Mouse (Mus musculus) megakaryocyte, embryonic 14.5 days (primary cell): ENCODE measurements around the gene Gigyf1. TPM values are rescaled to one million over a fixed set of nuclear protein-coding genes. Genes with fewer than 3 reads are reported as not detected.

Experiments used
- H3K27me3 ChIP-seq: replicated peaks from 2 replicates; pipeline ENCODE3; 2012; ENCODE audit warnings: inconsistent platforms
- H3K36me3 ChIP-seq: replicated peaks from 2 replicates; pipeline ENCODE3; 2012; ENCODE audit warnings: low read length, inconsistent platforms, mixed read lengths
- H3K4me1 ChIP-seq: 2 replicates; pipeline ENCODE4 v1.6.1; 2012; ENCODE audit warnings: inconsistent platforms
- H3K4me3 ChIP-seq: replicated peaks from 2 replicates; pipeline ENCODE3; 2012; ENCODE audit warnings: moderate library complexity, mild to moderate bottlenecking, inconsistent platforms
- H3K9me3 ChIP-seq: 2 replicates; pipeline ENCODE4 v1.6.1; 2012; ENCODE audit warnings: inconsistent platforms
- FLI1 ChIP-seq: IDR thresholded peaks from 2 replicates; pipeline ENCODE4 v1.6.1; 2012; ENCODE audit warnings: low read length, inconsistent platforms, mixed read lengths
- GATA1 ChIP-seq: IDR thresholded peaks from 3 replicates; pipeline ENCODE4 v1.6.1; 2012; ENCODE audit warnings: mixed read lengths, low read length, inconsistent platforms, borderline replicate concordance
- polyA plus RNA-seq: library from polyadenylated mRNA; stranded (reverse); fragments of >175 nt; gene quantifications from 2 replicates; pipeline ENCODE4 v1.2.3, GENCODE M21; 2012; ENCODE audit warnings: low replicate concordance; ENCODE audit not compliant: insufficient read depth

Gene Gigyf1
- polyA plus RNA-seq, 1 experiment = 15.3 TPM

DNA sequence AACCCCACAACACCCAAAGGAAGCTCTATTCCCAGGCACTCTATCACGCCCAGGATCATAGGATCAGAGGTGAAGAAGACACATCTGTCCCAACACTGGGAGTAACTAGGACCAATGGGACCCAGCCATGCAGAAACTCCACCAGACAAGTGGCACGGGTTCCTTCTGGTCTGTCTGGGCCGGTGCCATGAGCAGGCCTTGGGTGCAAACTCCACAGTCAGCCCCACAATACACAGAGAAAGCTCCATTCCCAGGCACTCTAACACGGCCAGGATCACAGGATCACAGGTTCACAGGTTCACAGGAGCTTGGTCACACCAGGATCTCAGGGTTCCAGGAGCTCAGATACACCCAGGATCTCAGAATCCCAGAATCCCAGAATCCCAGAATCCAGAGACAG lies 27.2 kb downstream of the Gigyf1 start:
- Histone ChIP-seq H3K4me3 (no peak overlapping the region), H3K27me3 (peaks cover 26% of the 10 kb centered on the region), H3K36me3 (no peaks in the 10 kb centered on the region), H3K4me1 (peaks cover 3% of the 10 kb centered on the region; the same call in 1 of the 2 replicates), H3K9me3 (no peaks in the 10 kb centered on the region)
- TF ChIP-seq FLI1 (no peak), GATA1 (no peak)

DNA sequence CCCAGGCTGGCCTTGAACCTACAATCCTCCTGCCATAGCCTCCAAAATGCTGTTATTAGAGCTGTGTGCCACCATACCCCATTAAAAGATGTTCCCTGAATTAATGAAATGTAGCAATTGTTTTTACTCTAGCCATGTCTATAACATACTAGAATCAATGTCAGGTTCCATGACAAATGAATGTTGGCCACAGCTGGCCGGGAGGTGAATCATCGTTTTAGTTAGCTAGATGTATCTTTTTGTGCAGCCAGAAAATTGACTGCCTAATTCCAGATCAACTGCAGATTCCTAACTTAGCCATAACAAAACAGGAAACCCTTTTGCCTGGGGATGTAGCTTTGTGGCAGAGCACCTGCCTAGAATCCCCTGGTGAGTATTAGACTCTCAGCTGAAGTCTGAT lies 31.5 kb downstream of the Gigyf1 start:
- Histone ChIP-seq H3K4me1 (peaks cover 8% of the 10 kb centered on the region), H3K4me3 (no peak overlapping the region), H3K27me3 (peaks cover 46% of the 10 kb centered on the region), H3K36me3 (no peaks in the 10 kb centered on the region), H3K9me3 (peaks cover 4% of the 10 kb centered on the region; the same call in 1 of the 2 replicates)
- TF ChIP-seq GATA1 (no peak), FLI1 (no peak)

DNA sequence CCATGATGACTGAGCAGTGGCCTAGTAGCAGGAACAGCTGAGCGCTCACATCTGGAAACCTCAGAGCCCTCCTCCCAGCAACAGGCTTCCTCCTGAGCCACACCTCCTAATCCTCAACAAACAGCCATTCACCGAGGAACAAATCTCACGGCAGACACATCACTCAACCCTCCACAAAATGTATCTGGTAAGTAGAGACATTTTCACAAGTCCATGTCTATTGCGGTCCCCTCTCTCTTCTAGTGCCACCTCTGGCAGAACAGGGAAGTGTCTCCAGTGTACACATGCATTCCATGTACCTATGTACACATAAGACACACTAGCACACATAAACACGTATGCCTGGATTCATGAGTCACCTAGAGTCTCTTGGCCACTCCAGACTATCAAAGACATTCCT lies 32.8 kb downstream of the Gigyf1 start:
- TF ChIP-seq FLI1 (no peak), GATA1 (no peak)
- H3K4me3 ChIP-seq = no peak overlapping the region
- peaks cover 48% of the 10 kb centered on the region for H3K27me3 ChIP-seq
- no peaks in the 10 kb centered on the region for H3K36me3 ChIP-seq
- peaks cover 14% of the 10 kb centered on the region for H3K9me3 ChIP-seq
- H3K4me1 ChIP-seq = peaks cover 8% of the 10 kb centered on the region

DNA sequence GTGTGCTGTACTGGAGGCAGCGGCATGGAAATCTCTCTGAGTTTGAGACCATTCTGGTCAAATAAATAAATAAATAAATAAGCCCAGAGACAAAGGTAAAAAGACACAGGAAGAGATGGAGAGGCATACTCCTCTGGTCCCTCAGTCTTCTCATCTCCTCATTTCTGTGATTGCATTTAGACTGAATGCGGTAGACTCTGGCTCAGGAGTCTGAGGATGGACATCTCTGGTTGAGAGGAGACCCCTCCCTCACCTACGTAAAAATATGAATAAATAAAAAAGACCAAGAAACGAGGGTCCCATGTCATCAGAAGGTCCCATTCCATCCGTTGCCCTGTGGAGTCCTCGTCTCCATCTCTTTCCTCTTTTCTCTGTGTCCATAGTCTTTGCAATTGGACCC lies 34.7 kb downstream of the Gigyf1 start:
- peaks cover 50% of the 10 kb centered on the region for H3K27me3 ChIP-seq
- no peaks in the 10 kb centered on the region for H3K36me3 ChIP-seq
- TF ChIP-seq FLI1 (no peak), GATA1 (no peak)
- H3K9me3 ChIP-seq = peaks cover 16% of the 10 kb centered on the region
- peaks cover 8% of the 10 kb centered on the region for H3K4me1 ChIP-seq
- no peak overlapping the region for H3K4me3 ChIP-seq

DNA sequence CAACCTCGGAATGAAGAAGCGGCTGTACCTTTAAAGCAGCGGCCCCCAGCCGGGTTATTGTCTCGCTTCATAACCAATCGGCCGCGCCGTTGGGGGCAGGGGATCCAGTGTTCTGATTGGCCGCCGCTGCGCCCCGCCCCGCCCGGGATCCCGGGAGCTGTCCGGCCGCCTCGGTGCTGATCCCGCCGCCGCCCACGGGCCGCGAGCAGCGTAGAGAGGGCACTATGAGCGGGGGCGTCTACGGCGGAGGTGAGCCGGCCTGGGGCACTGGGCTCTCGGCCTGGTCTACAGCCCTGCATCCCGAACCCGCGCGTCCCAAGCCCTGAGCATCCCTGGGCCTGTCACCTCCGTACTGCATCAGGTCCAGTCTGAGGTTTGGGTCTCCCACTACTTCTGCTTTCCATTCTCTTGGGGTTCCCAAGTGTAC lies 35.1 kb downstream of the Gigyf1 start, which contains the start of gene Actl6b:
Gene Actl6b, plus strand, starts transcription at position 107 of the 427 bp plus-strand sequence.
- Histone ChIP-seq H3K4me3 (peak within 1 kb of the TSS; percentile 29), H3K27me3 (peaks cover 50% of the 10 kb centered on the region), H3K9me3 (peaks cover 16% of the 10 kb centered on the region), H3K4me1 (peaks cover 8% of the 10 kb centered on the region), H3K36me3 (no peaks in the 10 kb centered on the region)
- TF ChIP-seq FLI1 (no peak), GATA1 (no peak)

DNA sequence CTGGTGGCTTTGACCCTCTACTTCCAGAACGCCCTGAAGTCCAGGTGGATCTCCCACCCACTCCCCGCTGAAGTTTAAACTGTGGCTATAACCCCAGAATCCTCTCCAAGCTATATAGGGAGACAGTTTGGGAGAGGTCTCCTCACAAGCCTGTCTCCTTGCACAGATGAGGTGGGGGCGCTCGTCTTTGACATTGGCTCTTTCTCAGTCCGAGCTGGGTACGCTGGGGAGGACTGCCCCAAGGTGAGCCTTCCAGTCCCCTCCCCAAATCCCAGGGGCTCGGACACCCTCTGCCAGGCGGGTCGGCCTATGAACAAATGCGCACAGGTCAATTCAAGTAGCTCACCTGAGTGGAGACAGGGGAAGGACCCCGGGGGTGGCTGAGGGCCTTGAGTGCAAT lies 35.5 kb downstream of the Gigyf1 start:
- H3K4me1 ChIP-seq = peaks cover 8% of the 10 kb centered on the region
- TF ChIP-seq FLI1 = no peak
- no peak for TF ChIP-seq GATA1
- H3K27me3 ChIP-seq = peaks cover 50% of the 10 kb centered on the region
- no peak overlapping the region for H3K4me3 ChIP-seq
- H3K36me3 ChIP-seq = no peaks in the 10 kb centered on the region
- H3K9me3 ChIP-seq = peaks cover 16% of the 10 kb centered on the region

DNA sequence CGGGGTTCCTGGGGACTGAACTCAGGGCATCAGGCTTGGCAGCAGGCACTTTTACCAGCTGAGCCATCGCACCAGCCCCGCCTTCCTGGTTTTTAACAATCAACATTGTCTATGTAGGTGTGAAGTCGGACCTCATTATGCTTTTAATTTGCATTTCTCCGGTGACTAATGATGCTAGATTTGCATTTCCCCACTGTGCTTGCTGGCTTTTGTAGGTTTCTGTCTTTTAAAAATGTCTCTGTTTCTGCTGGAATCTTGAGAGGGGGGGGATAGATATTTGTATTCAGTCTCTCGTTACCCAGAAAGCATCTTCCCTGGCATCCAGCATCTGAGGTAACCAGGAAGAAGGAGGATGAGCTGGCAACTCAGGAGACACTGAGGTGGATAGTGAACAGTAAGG lies 43.2 kb downstream of the Gigyf1 start:
- H3K9me3 ChIP-seq = no peaks in the 10 kb centered on the region
- no peak for TF ChIP-seq FLI1
- no peak for TF ChIP-seq GATA1
- H3K4me3 ChIP-seq = no peak overlapping the region
- H3K27me3 ChIP-seq = peaks cover 57% of the 10 kb centered on the region
- no peaks in the 10 kb centered on the region for H3K36me3 ChIP-seq
- H3K4me1 ChIP-seq = no peaks in the 10 kb centered on the region

DNA sequence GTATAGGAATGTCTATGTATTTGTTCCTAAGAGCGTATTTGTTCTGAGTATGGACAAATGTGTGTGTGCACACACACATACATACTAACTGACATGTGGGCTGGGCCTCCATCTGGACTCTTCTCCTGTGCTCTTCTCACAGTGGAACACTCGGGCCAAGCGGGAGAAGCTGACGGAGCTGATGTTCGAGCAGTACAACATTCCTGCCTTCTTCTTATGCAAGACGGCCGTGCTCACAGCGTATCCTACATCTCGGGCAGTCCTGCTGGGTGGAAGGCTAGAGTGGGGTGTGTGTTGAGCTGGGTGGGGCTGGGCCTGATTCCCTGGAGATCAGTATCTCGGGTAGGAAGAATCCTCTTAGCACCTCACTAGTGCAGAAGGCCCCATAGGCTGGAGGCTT lies 44.6 kb downstream of the Gigyf1 start:
- TF ChIP-seq GATA1 = no peak
- TF ChIP-seq FLI1 = no peak
- Histone ChIP-seq H3K4me3 (no peak overlapping the region), H3K4me1 (no peaks in the 10 kb centered on the region), H3K36me3 (no peaks in the 10 kb centered on the region), H3K27me3 (peaks cover 71% of the 10 kb centered on the region), H3K9me3 (no peaks in the 10 kb centered on the region)

DNA sequence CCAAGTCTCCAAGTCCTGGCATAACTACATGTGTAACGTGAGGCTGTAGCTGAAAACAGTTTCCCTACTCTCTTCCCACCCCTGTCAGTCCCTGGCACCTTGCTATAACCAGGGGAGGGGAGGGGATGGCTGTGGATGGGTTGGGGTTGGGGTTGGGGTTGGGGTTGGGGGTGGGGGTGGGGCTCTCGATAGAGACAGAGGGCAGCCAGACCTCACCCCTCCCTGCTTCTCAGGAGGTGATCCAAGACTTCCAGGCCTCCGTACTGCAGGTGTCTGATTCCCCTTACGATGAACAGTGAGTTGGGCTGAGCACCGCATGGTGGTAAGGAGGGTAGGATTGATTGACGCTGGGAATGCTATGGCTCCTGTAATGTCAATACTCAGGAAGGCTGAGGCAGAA lies 47.4 kb downstream of the Gigyf1 start:
- Histone ChIP-seq H3K36me3 (no peaks in the 10 kb centered on the region), H3K4me3 (no peak overlapping the region), H3K9me3 (peaks cover 5% of the 10 kb centered on the region; the same call in 1 of the 2 replicates), H3K4me1 (peaks cover 26% of the 10 kb centered on the region), H3K27me3 (peaks cover 81% of the 10 kb centered on the region)
- TF ChIP-seq GATA1 (no peak), FLI1 (no peak)

DNA sequence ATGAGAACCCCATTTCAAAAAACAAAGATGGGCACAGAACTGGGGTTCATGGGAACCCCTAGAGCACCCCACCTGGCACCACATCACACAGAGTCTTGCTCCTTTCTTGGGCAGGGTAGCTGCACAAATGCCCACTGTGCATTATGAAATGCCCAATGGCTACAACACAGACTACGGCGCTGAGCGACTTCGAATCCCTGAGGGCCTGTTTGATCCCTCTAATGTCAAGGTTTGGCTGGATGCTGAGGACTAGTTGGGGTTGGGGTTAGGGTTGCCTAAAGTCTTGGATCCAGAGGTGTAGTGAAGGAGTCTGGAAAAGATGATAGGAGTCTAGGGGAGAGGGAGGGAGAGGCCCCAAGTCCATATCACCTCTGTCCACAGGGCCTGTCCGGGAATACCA lies 48.1 kb downstream of the Gigyf1 start:
- TF ChIP-seq FLI1 (no peak), GATA1 (no peak)

DNA sequence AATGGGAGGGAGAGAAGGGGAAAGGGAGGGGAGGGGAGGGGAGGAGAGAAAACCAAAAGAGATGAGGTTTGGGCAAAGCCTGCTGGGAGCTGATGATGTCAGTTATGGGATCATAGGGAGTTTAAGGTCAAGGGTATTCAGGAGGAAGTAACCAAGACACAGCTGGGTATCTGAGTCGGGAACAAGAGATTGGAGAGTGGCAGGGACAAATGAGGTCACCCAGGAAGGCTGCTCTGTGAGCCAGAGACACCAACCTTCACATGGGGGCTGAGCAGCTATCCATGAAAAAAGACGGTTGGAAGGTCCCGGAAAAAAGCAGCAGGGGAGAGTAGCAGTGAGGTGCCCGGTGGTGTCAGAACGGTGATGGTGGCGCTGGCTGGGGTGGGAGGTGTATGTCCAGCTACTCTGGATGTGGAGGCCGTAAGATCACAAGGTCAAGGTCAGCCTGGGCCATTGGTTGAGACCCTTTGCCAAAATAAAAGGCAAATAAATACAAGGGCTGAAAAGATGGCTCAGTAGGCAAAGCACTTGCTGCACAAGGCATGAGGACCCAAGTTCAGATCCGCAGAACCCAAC lies 50.0 kb downstream of the Gigyf1 start:
- Histone ChIP-seq H3K9me3 (peaks cover 5% of the 10 kb centered on the region; the same call in 1 of the 2 replicates), H3K4me3 (no peak overlapping the region), H3K27me3 (peaks cover 84% of the 10 kb centered on the region), H3K36me3 (no peaks in the 10 kb centered on the region), H3K4me1 (peaks cover 37% of the 10 kb centered on the region)
- TF ChIP-seq FLI1 = no peak
- TF ChIP-seq GATA1 = no peak

More for the DNA sequence above, 48.1 kb downstream of the Gigyf1 start:
- Histone ChIP-seq H3K27me3 (peaks cover 84% of the 10 kb centered on the region), H3K9me3 (peaks cover 5% of the 10 kb centered on the region; the same call in 1 of the 2 replicates), H3K36me3 (no peaks in the 10 kb centered on the region), H3K4me3 (no peak overlapping the region), H3K4me1 (peaks cover 33% of the 10 kb centered on the region)
